Mouse (Mus musculus) cerebellum, postnatal 14 days (tissue): ENCODE results near the gene Ms4a4c.
A peak's percentile ranks its signal among the peaks of the same experiment; 100 is the strongest.
"Not testable (repeated sequence)": the region's sequence is repeated elsewhere in the genome, so short reads cannot be mapped to it uniquely, and the experiment has no call there.

Source experiments
- DNase-seq, 2 experiments: peaks; one replicate each; pipeline ENCODE4 v3.0.0; 2021; ENCODE audit warnings: mixed read lengths in 2 of 2

Ms4a4c gene

DNA sequence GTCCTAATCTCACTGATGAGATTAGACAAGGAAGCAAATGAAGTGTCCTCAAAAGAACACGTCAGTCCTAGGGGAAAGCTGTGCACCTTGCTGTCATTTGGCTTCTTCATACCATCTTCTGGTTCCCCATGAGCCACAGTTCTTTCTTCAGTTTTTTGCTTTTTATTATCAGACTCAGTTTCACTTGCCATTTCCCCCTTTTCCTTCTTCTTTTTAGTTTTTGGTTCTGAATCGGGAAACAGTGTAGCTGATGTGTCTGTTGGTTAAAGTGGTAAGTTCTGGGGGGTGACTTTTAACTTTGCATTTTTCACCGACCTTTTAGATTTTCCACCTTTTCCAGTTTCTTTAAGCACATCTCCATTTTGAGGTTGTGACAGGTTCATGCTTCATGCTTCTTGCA is at the start of gene Ms4a4c:
Gene Ms4a4c, plus strand, starts transcription at position 244 of the 400 bp plus-strand sequence.
- DNase-seq = no peak

DNA sequence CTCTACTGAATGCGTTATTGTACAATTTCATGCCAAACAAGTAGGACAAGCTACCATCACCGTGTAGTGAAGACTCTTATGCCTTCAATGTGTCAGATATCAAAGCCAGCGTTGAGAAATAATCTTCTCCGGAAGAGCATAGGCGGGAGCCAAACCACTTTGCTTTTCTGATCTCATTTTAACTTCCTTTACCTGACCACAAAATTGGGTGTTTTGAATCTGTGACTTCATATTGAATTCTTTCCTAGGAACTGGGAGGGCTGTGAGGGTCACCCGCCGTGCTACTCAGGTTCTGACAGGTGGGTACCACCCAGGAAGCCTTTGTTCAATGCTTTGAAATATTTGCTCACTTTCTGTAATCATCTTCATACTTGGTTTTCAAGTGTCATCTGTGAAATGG is 48.8 kb upstream of the Ms4a4c start:
- no peak for DNase-seq

- peak in 1 of 2 experiments; percentile 5 for DNase-seq
Measured at GRCm38 (mm10) chr19:11360106-11360505, 44.5 kb upstream of the Ms4a4c start.

DNA sequence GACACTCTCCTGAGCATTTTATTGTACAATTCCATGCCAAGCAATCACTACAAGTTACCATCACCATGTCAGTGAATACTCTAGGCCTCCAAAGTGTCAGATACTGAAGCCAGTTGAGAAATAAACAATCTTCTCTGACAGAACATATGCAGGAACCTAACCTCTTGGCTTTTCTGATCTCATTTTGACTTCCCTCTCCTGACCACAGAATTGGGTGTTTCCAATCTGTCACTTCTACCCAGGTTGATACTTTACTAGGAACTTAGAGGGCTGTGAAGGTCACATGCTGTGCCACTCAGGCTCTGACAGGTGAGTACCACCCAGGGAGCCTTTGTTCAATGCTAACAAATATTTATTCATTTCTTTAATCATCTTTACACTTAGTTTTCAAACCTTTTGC is 42.6 kb upstream of the Ms4a4c start:
- no peak for DNase-seq

- DNase-seq = no peak
Measured at GRCm38 (mm10) chr19:11368310-11368709, 36.3 kb upstream of the Ms4a4c start.

DNA sequence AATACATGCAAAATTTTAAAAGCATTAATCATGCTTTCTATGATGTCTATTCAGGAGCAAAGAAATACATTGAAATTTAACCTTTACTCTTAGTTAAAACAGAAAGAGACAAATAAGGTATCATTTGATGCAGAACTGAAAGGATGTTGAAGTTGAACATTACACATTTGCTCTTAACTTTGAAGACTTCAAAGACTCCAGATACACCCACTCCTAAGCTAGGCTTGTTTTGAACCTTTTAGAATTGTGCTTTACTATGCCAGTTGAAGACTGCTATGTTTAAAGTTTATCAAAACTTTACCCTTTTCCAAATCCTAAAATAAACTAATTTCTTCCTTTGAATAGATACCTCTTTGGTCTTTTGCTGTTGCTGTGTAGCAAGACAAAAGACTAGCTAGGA is 33.4 kb upstream of the Ms4a4c start:
- no peak for DNase-seq

DNA sequence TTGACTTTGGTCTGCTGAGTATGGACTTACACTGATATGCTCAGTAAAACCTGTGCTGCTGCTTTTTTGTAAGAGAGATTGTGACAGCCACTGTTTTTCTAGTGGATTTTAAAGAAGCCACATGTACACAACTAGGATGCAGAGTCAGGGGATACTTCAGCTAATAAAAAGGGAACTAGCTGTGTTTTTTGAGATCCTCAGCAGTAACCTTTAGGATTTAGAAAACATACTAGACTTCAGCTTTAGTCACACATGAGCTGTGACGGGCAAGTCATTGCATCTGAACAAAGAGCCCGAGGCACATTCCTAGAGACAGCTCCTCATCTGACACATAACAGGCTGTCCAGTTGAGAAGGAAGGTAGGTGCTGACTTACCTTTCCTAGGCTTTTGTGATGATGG is 29.3 kb upstream of the Ms4a4c start, which contains the start of gene Ms4a4a:
Gene Ms4a4a, plus strand, starts transcription at position 251 of the 400 bp plus-strand sequence.
- no peak for DNase-seq

DNA sequence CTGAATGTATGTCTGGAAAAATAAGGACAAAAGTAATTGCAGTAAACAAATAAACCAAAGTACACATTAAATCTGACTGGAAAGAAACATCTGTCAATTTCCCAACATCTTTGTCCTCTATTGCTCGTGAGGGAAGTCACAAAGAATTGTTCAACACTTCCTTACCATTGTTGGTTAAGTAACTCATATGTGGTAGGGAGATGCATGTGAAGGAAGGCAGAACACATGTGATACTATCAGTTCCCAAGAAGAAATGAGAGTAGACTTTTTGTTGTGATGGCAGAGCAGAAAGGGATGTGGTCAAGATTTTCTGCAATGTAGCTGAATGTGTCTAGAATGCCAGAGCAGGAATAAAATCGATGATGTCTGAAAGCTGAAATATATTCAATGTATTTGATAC is 28.2 kb upstream of the Ms4a4c start:
- DNase-seq = no peak

DNA sequence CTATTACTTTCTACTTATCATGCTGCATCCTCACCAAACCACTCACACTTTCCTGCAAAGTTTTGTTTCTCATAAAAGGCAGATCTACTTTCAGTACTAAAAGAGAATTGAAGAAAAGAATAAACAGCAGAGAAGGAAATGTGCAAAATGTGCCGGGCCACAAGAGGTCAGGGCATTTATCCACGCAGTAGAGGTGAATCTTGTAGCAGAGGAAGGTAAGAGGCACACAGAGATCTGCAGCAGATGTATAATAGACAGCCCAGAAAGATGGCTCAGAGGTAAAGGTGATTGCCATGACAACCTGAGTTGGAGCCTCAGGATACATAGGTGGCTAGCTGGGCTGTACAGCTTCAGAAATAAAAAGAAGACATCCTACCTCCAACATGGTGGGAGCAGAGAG is 17.5 kb upstream of the Ms4a4c start:
- DNase-seq = no peak

GRCm38 (mm10) chr19:11387685-11388084 is 16.9 kb upstream of the Ms4a4c start:
- DNase-seq = no peak

- no peak for DNase-seq
Measured at GRCm38 (mm10) chr19:11388949-11389348, 15.6 kb upstream of the Ms4a4c start.

DNA sequence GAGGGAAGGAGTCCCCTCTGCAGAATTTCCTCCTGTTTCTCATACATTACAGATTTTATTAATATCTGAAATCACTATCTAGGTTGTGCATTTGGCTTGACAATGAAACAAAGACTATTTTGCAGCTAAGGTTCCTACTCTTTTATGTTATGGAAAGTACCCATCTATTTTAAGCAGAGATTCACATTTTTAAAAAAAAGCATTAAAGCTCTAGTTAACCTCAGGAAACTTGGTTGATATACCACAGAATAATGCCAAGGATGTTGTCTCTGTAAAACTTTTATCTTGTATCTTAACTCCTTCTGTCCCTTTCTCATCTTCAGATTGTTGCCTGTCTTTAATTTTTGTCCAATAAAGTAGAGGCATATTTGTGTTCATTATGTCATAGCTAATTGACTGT is 8.8 kb upstream of the Ms4a4c start:
- DNase-seq = no peak

DNA sequence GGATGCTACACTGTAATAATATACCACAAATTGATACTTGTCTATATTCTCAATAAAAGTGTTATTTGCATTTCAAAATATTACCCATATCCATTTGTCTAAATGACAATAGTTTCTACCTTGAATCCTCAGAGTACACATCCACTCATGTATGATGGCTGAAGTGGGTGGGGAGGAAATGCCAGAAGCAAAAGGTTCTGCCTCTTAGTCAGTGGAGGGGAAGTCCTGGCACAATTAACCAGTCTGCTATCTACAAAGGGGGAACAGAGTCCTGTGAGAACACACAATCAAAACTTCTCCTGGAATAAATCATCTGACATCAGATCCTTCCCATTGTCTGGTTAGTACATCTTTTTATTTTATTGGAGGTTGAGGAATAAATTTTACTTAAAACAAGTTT is 2.9 kb downstream of the Ms4a4c start:
- no peak for DNase-seq

GRCm38 (mm10) chr19:11408591-11408990 is 4.0 kb downstream of the Ms4a4c start:
- no peak for DNase-seq

- no peak for DNase-seq
Measured at GRCm38 (mm10) chr19:11411640-11412039, 7.1 kb downstream of the Ms4a4c start.

DNA sequence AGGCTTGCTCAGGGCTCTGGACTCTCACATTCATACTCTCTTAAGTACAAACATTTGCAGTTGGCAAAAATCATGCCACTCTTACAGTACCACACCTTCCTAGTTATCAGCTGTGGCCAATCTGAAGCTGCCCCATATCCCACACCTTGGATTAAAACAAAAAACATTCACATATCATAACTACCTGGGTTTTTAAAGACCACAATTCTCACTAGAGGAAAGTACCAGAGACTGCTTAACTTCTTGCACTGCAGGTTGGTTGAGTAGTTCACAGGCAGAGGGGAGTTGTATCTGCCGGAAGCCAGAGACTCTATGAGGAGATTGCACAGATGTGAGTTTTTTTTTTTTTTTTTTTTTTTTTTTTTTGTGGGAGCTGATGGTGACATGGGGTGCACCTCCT is 9.5 kb downstream of the Ms4a4c start:
- no peak for DNase-seq

DNA sequence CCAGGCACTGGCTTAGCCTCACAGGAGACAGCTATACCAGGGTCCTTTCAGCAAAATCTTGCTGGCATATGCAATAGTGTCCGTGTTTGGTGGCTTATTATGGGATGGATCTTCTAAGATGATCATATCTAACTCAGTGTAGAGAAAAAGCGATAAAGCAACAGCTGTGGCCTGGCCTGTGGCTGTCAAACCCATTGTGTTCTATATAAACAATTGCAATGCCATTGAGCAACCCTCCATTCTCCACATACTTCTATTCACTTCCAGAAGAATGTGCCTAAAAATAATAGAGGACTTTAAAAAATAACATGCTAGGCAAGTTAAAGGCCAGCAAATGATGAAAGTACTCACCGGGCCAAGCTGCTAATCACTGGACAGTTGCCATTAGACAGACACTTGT is 11.0 kb downstream of the Ms4a4c start:
- DNase-seq = no peak

DNA sequence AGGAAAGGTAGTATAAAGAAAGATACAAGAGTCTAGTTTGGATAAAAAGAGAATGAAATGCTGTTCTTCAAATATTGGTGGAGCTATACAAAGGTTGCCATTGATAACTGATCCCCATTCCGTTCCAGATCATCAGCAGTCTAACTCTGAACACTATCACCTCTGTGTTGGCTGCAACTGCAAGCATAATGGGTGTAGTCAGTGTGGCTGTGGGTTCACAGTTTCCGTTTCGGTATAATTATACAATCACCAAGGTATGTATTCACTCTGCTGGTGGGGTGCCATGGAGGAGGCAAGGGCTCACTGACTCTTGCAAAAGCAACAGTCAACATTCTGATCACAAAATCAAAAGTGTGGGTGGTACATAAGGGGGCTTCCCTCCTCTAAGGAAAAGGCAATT is 14.3 kb downstream of the Ms4a4c start:
- DNase-seq = not testable (repeated sequence)

- not testable (repeated sequence) for DNase-seq
Measured at GRCm38 (mm10) chr19:11431209-11431608, 26.6 kb downstream of the Ms4a4c start.

GRCm38 (mm10) chr19:11435058-11435834 is 30.7 kb downstream of the Ms4a4c start:
- no peak for DNase-seq

DNA sequence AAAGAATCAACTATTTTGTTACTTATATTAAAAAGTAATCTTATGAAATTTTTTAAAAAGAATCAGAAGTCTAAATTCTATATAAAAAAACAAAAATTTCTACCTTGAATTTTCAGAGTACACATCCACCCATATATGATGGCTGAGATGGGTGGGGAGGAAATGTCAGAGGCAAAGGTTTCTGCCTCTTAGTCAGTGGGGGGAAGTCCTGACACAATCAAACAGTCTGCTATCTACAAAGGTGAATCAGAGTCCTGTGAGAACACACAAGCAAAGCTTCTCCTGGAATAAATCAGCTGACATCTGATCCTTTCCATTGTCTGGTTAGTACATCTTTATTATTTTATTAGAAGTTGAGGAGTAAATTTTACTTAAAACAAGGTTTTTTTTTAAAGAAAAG is 38.8 kb downstream of the Ms4a4c start, which contains the start of gene Ms4a4b:
Gene Ms4a4b, plus strand, starts transcription at position 216 of the 400 bp plus-strand sequence.
- DNase-seq = no peak

- DNase-seq = no peak
Measured at GRCm38 (mm10) chr19:11443964-11444363, 39.4 kb downstream of the Ms4a4c start.

DNA sequence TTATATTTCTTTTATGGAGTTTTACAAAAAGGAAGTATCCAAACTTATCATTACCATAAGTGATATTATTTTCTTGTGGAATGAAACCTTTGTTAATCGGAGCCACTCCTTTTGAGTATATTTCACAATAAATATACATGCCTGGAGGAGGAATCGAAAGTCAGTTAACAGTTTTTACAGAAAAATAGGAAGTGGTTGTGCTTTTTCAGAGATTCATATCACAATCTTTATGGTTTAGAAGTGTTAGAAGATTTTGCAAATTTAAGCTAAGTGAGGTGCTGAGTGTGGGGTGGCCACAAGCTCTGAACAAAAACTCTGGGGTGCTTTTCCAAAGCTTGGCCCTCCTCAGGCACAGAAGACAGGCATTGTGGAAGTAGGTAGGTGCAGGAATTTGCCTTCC is 42.7 kb downstream of the Ms4a4c start:
- DNase-seq = no peak

- not testable (repeated sequence) for DNase-seq
Measured at GRCm38 (mm10) chr19:11459041-11459440, 54.5 kb downstream of the Ms4a4c start.

DNA sequence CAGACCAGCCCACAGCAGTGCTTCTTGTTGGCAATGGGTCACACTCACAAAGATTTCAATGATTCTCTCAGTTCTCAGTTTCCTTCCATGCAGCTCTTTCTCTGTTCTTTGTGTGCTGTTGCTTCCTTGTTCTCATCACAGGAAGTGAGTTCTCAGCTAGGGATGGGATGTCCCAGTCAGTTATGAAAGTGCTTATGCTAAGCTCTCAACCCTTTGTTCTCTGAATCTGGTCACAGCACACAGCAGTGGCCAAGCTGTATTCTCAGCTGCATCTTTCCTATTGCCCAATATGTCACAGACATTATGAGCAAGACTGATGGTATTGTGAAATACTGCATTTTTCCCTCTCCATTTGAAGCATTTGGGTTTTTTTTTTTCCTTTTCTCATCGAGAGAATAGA is 60.2 kb downstream of the Ms4a4c start:
- DNase-seq = not testable (repeated sequence)
